Mouse (Mus musculus): ENCODE measurements around the gene Cpox. TPM values are rescaled to one million over a fixed set of nuclear protein-coding genes. Genes with fewer than 3 reads are reported as not detected.

Cpox gene
- polyA plus RNA-seq, 1 experiment from 2014 or later, result 13.4 TPM

DNA sequence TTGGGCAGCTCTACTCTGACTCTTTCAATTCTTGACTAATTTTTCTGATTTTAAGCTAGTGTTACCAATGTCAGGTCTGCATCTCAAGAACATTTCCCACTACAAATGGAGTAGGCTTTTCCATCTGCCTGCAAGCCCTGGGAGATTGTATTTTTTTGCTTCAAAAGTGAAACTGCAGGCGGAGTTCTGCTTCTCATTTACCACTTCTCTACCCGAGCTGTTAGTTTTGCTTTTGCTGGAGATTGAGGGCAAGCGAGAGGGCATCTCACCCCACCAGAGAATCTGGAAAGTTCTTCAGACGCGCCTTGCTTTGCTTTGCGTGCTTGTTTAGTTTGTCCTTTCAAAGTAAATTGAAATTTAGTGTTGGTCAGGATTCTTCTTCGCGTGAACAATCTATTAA is 42.1 kb downstream of the Cpox start:
- ATAC-seq (no peak), DNase-seq (ENCODE audit: low spot score) (peak; percentile 16)
- no peak overlapping the region for H3K27ac ChIP-seq (ENCODE audit: low read length)
- peak overlapping the region; percentile 6; the same call in 1 of the 2 replicates for H3K4me3 ChIP-seq (ENCODE audit: low read depth, low read length)
- no peaks in the 10 kb centered on the region for H3K27me3 ChIP-seq (replicated peaks; ENCODE audit: insufficient read depth, low read length)
- H3K36me3 ChIP-seq (ENCODE audit: insufficient read depth, low read length), result no peaks in the 10 kb centered on the region
- no peaks in the 10 kb centered on the region for H3K9me3 ChIP-seq (ENCODE audit: low read length)
- TF ChIP-seq CTCF (IDR thresholded peaks at IDR 0.05) (no peak), EP300 (IDR thresholded peaks at IDR 0.05) (no peak)
- no peak overlapping the region for H3K9ac ChIP-seq (replicated peaks; ENCODE audit: low read depth)
- no peak overlapping the region for H3K4me2 ChIP-seq (replicated peaks; ENCODE audit: low read depth, low read length)
- H3K4me1 ChIP-seq (ENCODE audit: insufficient read depth, low read depth, low read length), result no peaks in the 10 kb centered on the region
- 58% methylated on average over 8 of the region's 8 CpGs for WGBS

DNA sequence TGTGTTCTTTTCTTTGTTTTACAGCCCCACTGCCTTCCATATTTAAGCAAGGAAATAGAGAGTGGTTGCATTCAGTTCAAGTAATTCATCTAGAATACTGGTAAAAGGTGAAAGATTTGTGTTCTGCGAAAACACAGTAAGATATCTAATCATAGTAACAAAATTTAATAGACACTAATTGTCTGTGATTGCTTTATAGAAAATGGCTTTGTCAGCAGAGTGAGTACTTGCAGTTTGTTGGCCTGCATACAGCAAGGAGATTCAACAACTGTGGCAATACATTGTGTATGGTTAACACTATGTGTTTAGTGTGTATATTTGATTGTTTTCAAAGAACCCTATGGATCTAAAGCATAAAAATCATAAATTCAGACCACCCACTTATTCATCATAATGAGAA is 43.0 kb downstream of the Cpox start:
- no peak overlapping the region for H3K9ac ChIP-seq (replicated peaks; ENCODE audit: low read depth)
- no peaks in the 10 kb centered on the region for H3K36me3 ChIP-seq (ENCODE audit: insufficient read depth, low read length)
- H3K27me3 ChIP-seq (replicated peaks; ENCODE audit: insufficient read depth, low read length), result no peaks in the 10 kb centered on the region
- H3K4me3 ChIP-seq (ENCODE audit: low read depth, low read length), result no peak overlapping the region
- ATAC-seq, result no peak
- H3K27ac ChIP-seq (ENCODE audit: low read length), result no peak overlapping the region
- TF ChIP-seq CTCF (IDR thresholded peaks at IDR 0.05) (no peak), EP300 (IDR thresholded peaks at IDR 0.05) (no peak)
- no peak overlapping the region for H3K4me2 ChIP-seq (replicated peaks; ENCODE audit: low read depth, low read length)
- no peak for DNase-seq (ENCODE audit: low spot score)
- H3K9me3 ChIP-seq (ENCODE audit: low read length), result no peaks in the 10 kb centered on the region
- no peaks in the 10 kb centered on the region for H3K4me1 ChIP-seq (ENCODE audit: insufficient read depth, low read depth, low read length)
- WGBS, result 83% methylated on average over 1 of the region's 1 CpGs

GRCm38 (mm10) chr16:58715018-58715417 is 44.9 kb downstream of the Cpox start:
- ATAC-seq, result no peak
- 65% methylated on average over 4 of the region's 4 CpGs for WGBS

GRCm38 (mm10) chr16:58718666-58719120 is 48.6 kb downstream of the Cpox start, which contains the start of gene Gpr15:
Gene Gpr15, minus strand, starts transcription at chr16:58719070.
- Histone ChIP-seq H3K9me3 (ENCODE audit: low read length) (no peaks in the 10 kb centered on the region), H3K27ac (ENCODE audit: low read length) (no peak within 1 kb of the TSS), H3K4me1 (ENCODE audit: insufficient read depth, low read depth, low read length) (no peaks in the 10 kb centered on the region), H3K36me3 (ENCODE audit: insufficient read depth, low read length) (no peaks in the 10 kb centered on the region), H3K27me3 (replicated peaks; ENCODE audit: insufficient read depth, low read length) (no peaks in the 10 kb centered on the region), H3K4me3 (ENCODE audit: low read depth, low read length) (no peak within 1 kb of the TSS), H3K9ac (replicated peaks; ENCODE audit: low read depth) (no peak within 1 kb of the TSS), H3K4me2 (replicated peaks; ENCODE audit: low read depth, low read length) (no peak within 1 kb of the TSS)
- WGBS, result 91% methylated on average over 7 of the region's 7 CpGs
- no peak for ATAC-seq
- no peak for DNase-seq (ENCODE audit: low spot score)
- TF ChIP-seq CTCF (IDR thresholded peaks at IDR 0.05), result no peak
- TF ChIP-seq EP300 (IDR thresholded peaks at IDR 0.05), result no peak

More at GRCm38 (mm10) chr16:58715018-58715417, 44.9 kb downstream of the Cpox start:
- H3K36me3 ChIP-seq (ENCODE audit: insufficient read depth, low read length), result no peaks in the 10 kb centered on the region
- no peaks in the 10 kb centered on the region for H3K9me3 ChIP-seq (ENCODE audit: low read length)
- no peak overlapping the region for H3K27ac ChIP-seq (ENCODE audit: low read length)
- H3K4me1 ChIP-seq (ENCODE audit: insufficient read depth, low read depth, low read length), result no peaks in the 10 kb centered on the region
- no peak overlapping the region for H3K4me3 ChIP-seq (ENCODE audit: low read depth, low read length)
- no peaks in the 10 kb centered on the region for H3K27me3 ChIP-seq (replicated peaks; ENCODE audit: insufficient read depth, low read length)
- DNase-seq (ENCODE audit: low spot score), result no peak
- no peak overlapping the region for H3K4me2 ChIP-seq (replicated peaks; ENCODE audit: low read depth, low read length)
- no peak overlapping the region for H3K9ac ChIP-seq (replicated peaks; ENCODE audit: low read depth)
- no peak for TF ChIP-seq EP300 (IDR thresholded peaks at IDR 0.05)
- no peak for TF ChIP-seq CTCF (IDR thresholded peaks at IDR 0.05)

DNA sequence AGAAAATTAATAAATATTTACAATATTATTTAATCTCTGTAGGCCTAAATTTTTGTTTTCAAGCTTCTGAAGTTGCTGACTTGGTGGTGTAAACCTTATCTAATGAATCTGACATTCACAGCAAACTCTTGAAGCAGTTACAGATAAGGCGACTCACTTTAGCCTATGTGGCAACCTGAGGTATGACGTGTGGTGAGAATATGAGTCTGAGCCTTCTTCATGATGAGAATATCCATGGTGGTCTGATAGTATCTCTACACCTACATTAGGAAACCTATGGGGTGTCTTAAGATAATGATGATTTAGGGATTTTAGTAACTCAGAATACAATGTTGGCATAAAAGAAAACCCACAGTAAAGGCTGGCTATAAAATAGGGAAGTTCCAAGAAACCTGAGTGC is 52.2 kb downstream of the Cpox start:
- no peaks in the 10 kb centered on the region for H3K27me3 ChIP-seq (replicated peaks; ENCODE audit: insufficient read depth, low read length)
- no peak overlapping the region for H3K4me3 ChIP-seq (ENCODE audit: low read depth, low read length)
- H3K36me3 ChIP-seq (ENCODE audit: insufficient read depth, low read length), result no peaks in the 10 kb centered on the region
- no peak overlapping the region for H3K9ac ChIP-seq (replicated peaks; ENCODE audit: low read depth)
- TF ChIP-seq CTCF (IDR thresholded peaks at IDR 0.05) (no peak), EP300 (IDR thresholded peaks at IDR 0.05) (no peak)
- ATAC-seq (no peak), DNase-seq (ENCODE audit: low spot score) (no peak)
- no peak overlapping the region for H3K4me2 ChIP-seq (replicated peaks; ENCODE audit: low read depth, low read length)
- 69% methylated on average over 2 of the region's 2 CpGs for WGBS
- no peaks in the 10 kb centered on the region for H3K9me3 ChIP-seq (ENCODE audit: low read length)
- H3K27ac ChIP-seq (ENCODE audit: low read length), result no peak overlapping the region
- H3K4me1 ChIP-seq (ENCODE audit: insufficient read depth, low read depth, low read length), result no peaks in the 10 kb centered on the region

- H3K4me1 ChIP-seq (ENCODE audit: insufficient read depth, low read depth, low read length), result no peaks in the 10 kb centered on the region
- peak overlapping the region; percentile 73; the same call in 1 of the 2 replicates for H3K4me3 ChIP-seq (ENCODE audit: low read depth, low read length)
- no peaks in the 10 kb centered on the region for H3K9me3 ChIP-seq (ENCODE audit: low read length)
- no peak overlapping the region for H3K9ac ChIP-seq (replicated peaks; ENCODE audit: low read depth)
- H3K36me3 ChIP-seq (ENCODE audit: insufficient read depth, low read length), result peaks cover 12% of the 10 kb centered on the region
- H3K27ac ChIP-seq (ENCODE audit: low read length), result no peak overlapping the region
- no peak for DNase-seq (ENCODE audit: low spot score)
- 76% methylated on average over 11 of the region's 11 CpGs for WGBS
- no peaks in the 10 kb centered on the region for H3K27me3 ChIP-seq (replicated peaks; ENCODE audit: insufficient read depth, low read length)
- TF ChIP-seq EP300 (IDR thresholded peaks at IDR 0.05), result no peak
- no peak for TF ChIP-seq CTCF (IDR thresholded peaks at IDR 0.05)
- peak overlapping the region; percentile 61 for H3K4me2 ChIP-seq (replicated peaks; ENCODE audit: low read depth, low read length)
- no peak for ATAC-seq
Observed at GRCm38 (mm10) chr16:58726680-58727476, 56.8 kb downstream of the Cpox start.

Measured in lung, postnatal 0 days (tissue).